Mouse (Mus musculus): ENCODE measurements around the gene Naglu. TPM values are rescaled to one million over a fixed set of nuclear protein-coding genes. Genes with fewer than 3 reads are reported as not detected.
"Not testable (repeated sequence)": the region's sequence is repeated elsewhere in the genome, so short reads cannot be mapped to it uniquely, and the experiment has no call there.

Naglu gene
- polyA plus RNA-seq, 1 experiment from 2014 or later = 12.7 TPM

- Histone ChIP-seq H3K27me3 (replicated peaks; ENCODE audit: control insufficient read depth, insufficient read depth, low read length) (no peaks in the 10 kb centered on the region), H3K9me3 (ENCODE audit: control insufficient read depth, low read length) (no peaks in the 10 kb centered on the region), H3K36me3 (ENCODE audit: control insufficient read depth, insufficient read depth, low read length) (peaks cover 26% of the 10 kb centered on the region), H3K4me2 (ENCODE audit: low read length) (peak overlapping the region; percentile 94), H3K27ac (ENCODE audit: low read depth) (peak overlapping the region; percentile 24), H3K9ac (ENCODE audit: low read length) (peak overlapping the region; percentile 73), H3K4me3 (ENCODE audit: low read depth, low read length) (peak overlapping the region; percentile 95), H3K4me1 (replicated peaks; ENCODE audit: control insufficient read depth, insufficient read depth, low read length) (peaks cover 20% of the 10 kb centered on the region)
- DNase-seq (ENCODE audit: low spot score) = peak; percentile 60
- peak; percentile 79 for ATAC-seq (replicated peaks; ENCODE audit: low FRiP score, low TSS enrichment, low read depth)
- 1% methylated on average over 39 of the region's 39 CpGs for WGBS
Measured at GRCm38 (mm10) chr11:101119131-101119760, 49.4 kb downstream of the Naglu start.

- peaks cover 30% of the 10 kb centered on the region for H3K36me3 ChIP-seq (ENCODE audit: control insufficient read depth, insufficient read depth, low read length)
- H3K9me3 ChIP-seq (ENCODE audit: control insufficient read depth, low read length) = no peaks in the 10 kb centered on the region
- H3K4me3 ChIP-seq (ENCODE audit: low read depth, low read length) = peak within 1 kb of the TSS; percentile 95
- WGBS = under 1% methylated on average over 61 of the region's 61 CpGs
- peak; percentile 96 for ATAC-seq (replicated peaks; ENCODE audit: low FRiP score, low TSS enrichment, low read depth)
- H3K4me2 ChIP-seq (ENCODE audit: low read length) = peak within 1 kb of the TSS; percentile 94
- peaks cover 20% of the 10 kb centered on the region for H3K4me1 ChIP-seq (replicated peaks; ENCODE audit: control insufficient read depth, insufficient read depth, low read length)
- H3K9ac ChIP-seq (ENCODE audit: low read length) = peak within 1 kb of the TSS; percentile 79
- no peaks in the 10 kb centered on the region for H3K27me3 ChIP-seq (replicated peaks; ENCODE audit: control insufficient read depth, insufficient read depth, low read length)
- H3K27ac ChIP-seq (ENCODE audit: low read depth) = peak within 1 kb of the TSS; percentile 79
- DNase-seq (ENCODE audit: low spot score) = peak; percentile 98
Measured at GRCm38 (mm10) chr11:101119761-101120544, 50.1 kb downstream of the Naglu start, which contains the start of the genes Retreg3 and Tubg1. Gene Retreg3, minus strand, starts transcription at chr11:101119893. Gene Tubg1, plus strand, starts transcription at chr11:101119938.

GRCm38 (mm10) chr11:101120545-101121188 is 50.9 kb downstream of the Naglu start:
- Histone ChIP-seq H3K4me3 (ENCODE audit: low read depth, low read length) (peak overlapping the region; percentile 95), H3K4me2 (ENCODE audit: low read length) (peak overlapping the region; percentile 77), H3K36me3 (ENCODE audit: control insufficient read depth, insufficient read depth, low read length) (peaks cover 35% of the 10 kb centered on the region), H3K9ac (ENCODE audit: low read length) (peak overlapping the region; percentile 79), H3K27me3 (replicated peaks; ENCODE audit: control insufficient read depth, insufficient read depth, low read length) (no peaks in the 10 kb centered on the region), H3K27ac (ENCODE audit: low read depth) (peak overlapping the region; percentile 79), H3K4me1 (replicated peaks; ENCODE audit: control insufficient read depth, insufficient read depth, low read length) (peaks cover 20% of the 10 kb centered on the region), H3K9me3 (ENCODE audit: control insufficient read depth, low read length) (no peaks in the 10 kb centered on the region)
- no peak for ATAC-seq (replicated peaks; ENCODE audit: low FRiP score, low TSS enrichment, low read depth)
- no peak for DNase-seq (ENCODE audit: low spot score)
- WGBS = 27% methylated on average over 19 of the region's 19 CpGs

GRCm38 (mm10) chr11:101124494-101124893 is 54.7 kb downstream of the Naglu start:
- not testable (repeated sequence) for H3K9me3 ChIP-seq (ENCODE audit: control insufficient read depth, low read length); H3K4me3 ChIP-seq (ENCODE audit: low read depth, low read length); ATAC-seq (replicated peaks; ENCODE audit: low FRiP score, low TSS enrichment, low read depth); H3K27me3 ChIP-seq (replicated peaks; ENCODE audit: control insufficient read depth, insufficient read depth, low read length); H3K4me1 ChIP-seq (replicated peaks; ENCODE audit: control insufficient read depth, insufficient read depth, low read length); H3K27ac ChIP-seq (ENCODE audit: low read depth); H3K9ac ChIP-seq (ENCODE audit: low read length); DNase-seq (ENCODE audit: low spot score); H3K4me2 ChIP-seq (ENCODE audit: low read length)
- WGBS = 94% methylated on average over 8 of the region's 8 CpGs
- H3K36me3 ChIP-seq (ENCODE audit: control insufficient read depth, insufficient read depth, low read length) = peaks cover 41% of the 10 kb centered on the region

- not testable (repeated sequence) for H3K9ac ChIP-seq (ENCODE audit: low read length); H3K27ac ChIP-seq (ENCODE audit: low read depth); H3K4me3 ChIP-seq (ENCODE audit: low read depth, low read length); ATAC-seq (replicated peaks; ENCODE audit: low FRiP score, low TSS enrichment, low read depth); H3K9me3 ChIP-seq (ENCODE audit: control insufficient read depth, low read length); DNase-seq (ENCODE audit: low spot score); H3K4me1 ChIP-seq (replicated peaks; ENCODE audit: control insufficient read depth, insufficient read depth, low read length); H3K4me2 ChIP-seq (ENCODE audit: low read length); H3K27me3 ChIP-seq (replicated peaks; ENCODE audit: control insufficient read depth, insufficient read depth, low read length)
- WGBS = 94% methylated on average over 9 of the region's 9 CpGs
- H3K36me3 ChIP-seq (ENCODE audit: control insufficient read depth, insufficient read depth, low read length) = peaks cover 41% of the 10 kb centered on the region
Measured at GRCm38 (mm10) chr11:101125008-101125407, 55.2 kb downstream of the Naglu start.

- Histone ChIP-seq H3K9ac (ENCODE audit: low read length) (no peak overlapping the region), H3K36me3 (ENCODE audit: control insufficient read depth, insufficient read depth, low read length) (peaks cover 41% of the 10 kb centered on the region), H3K9me3 (ENCODE audit: control insufficient read depth, low read length) (0 out of 2 replicates have a peak, but pooled peaks cover 4% of the 10 kb centered on the region), H3K4me2 (ENCODE audit: low read length) (no peak overlapping the region), H3K27me3 (replicated peaks; ENCODE audit: control insufficient read depth, insufficient read depth, low read length) (no peaks in the 10 kb centered on the region), H3K4me3 (ENCODE audit: low read depth, low read length) (no peak overlapping the region), H3K4me1 (replicated peaks; ENCODE audit: control insufficient read depth, insufficient read depth, low read length) (peaks cover 4% of the 10 kb centered on the region; the same call in 1 of the 2 replicates), H3K27ac (ENCODE audit: low read depth) (no peak overlapping the region)
- DNase-seq (ENCODE audit: low spot score) (no peak), ATAC-seq (replicated peaks; ENCODE audit: low FRiP score, low TSS enrichment, low read depth) (no peak)
- 56% methylated on average over 1 of the region's 1 CpGs for WGBS
Measured at GRCm38 (mm10) chr11:101127075-101127474, 57.3 kb downstream of the Naglu start.

Small RNAs within 50 kb of the gene (microRNA-seq; reads per million reads assigned to microRNA genes)
- 1.3 reads per million, percentile 13 among the genes with 10 or more reads in this experiment for gene Mir6928

Other genes with a start within 250 kb of the Naglu start
- gene Stat5b, start 219.3 kb upstream of the Naglu start, polyA plus RNA-seq (2014; fragmentation: Nextera tagmentation; extraction: Ambion mirVana) = 27.0 and 27.8 TPM in 2 replicates
- gene Stat5a, start 210.7 kb upstream of the Naglu start, polyA plus RNA-seq (2014; fragmentation: Nextera tagmentation; extraction: Ambion mirVana) = 5.3 and 5.5 TPM in 2 replicates
- gene Stat3, start 130.5 kb upstream of the Naglu start, polyA plus RNA-seq (2014; fragmentation: Nextera tagmentation; extraction: Ambion mirVana) = 36.6 and 42.9 TPM in 2 replicates
- gene Cavin1, start 99.1 kb upstream of the Naglu start, polyA plus RNA-seq (2014; fragmentation: Nextera tagmentation; extraction: Ambion mirVana) = 99.3 and 102 TPM in 2 replicates
- gene Atp6v0a1, start 60.6 kb upstream of the Naglu start, polyA plus RNA-seq (2014; fragmentation: Nextera tagmentation; extraction: Ambion mirVana) = 30.6 and 32.5 TPM in 2 replicates
- not detected in 2 replicates for gene Hsd17b1, start 8.4 kb downstream of the Naglu start, polyA plus RNA-seq (2014; fragmentation: Nextera tagmentation; extraction: Ambion mirVana)
- gene Coasy, start 12.6 kb downstream of the Naglu start, polyA plus RNA-seq (2014; fragmentation: Nextera tagmentation; extraction: Ambion mirVana) = 39.7 and 45.5 TPM in 2 replicates
- gene Mlx, start 17.3 kb downstream of the Naglu start, polyA plus RNA-seq (2014; fragmentation: Nextera tagmentation; extraction: Ambion mirVana) = 43.6 and 48.0 TPM in 2 replicates
- 29.1 and 38.1 TPM in 2 replicates for gene Psmc3ip, start 25.4 kb downstream of the Naglu start, polyA plus RNA-seq (2014; fragmentation: Nextera tagmentation; extraction: Ambion mirVana)
- 7.2 and 8.0 TPM in 2 replicates for gene Retreg3, start 49.9 kb downstream of the Naglu start, polyA plus RNA-seq (2014; fragmentation: Nextera tagmentation; extraction: Ambion mirVana)
- gene Tubg1, start 49.9 kb downstream of the Naglu start, polyA plus RNA-seq (2014; fragmentation: Nextera tagmentation; extraction: Ambion mirVana) = 71.2 and 73.8 TPM in 2 replicates
- 5.8 and 7.4 TPM in 2 replicates for gene Tubg2, start 85.9 kb downstream of the Naglu start, polyA plus RNA-seq (2014; fragmentation: Nextera tagmentation; extraction: Ambion mirVana)
- 1.2 and 1.4 TPM in 2 replicates for gene Cntnap1, start 100.5 kb downstream of the Naglu start, polyA plus RNA-seq (2014; fragmentation: Nextera tagmentation; extraction: Ambion mirVana)
- gene Plekhh3, start 101.3 kb downstream of the Naglu start, polyA plus RNA-seq (2014; fragmentation: Nextera tagmentation; extraction: Ambion mirVana) = 12.8 and 13.8 TPM in 2 replicates
- gene Ccr10, start 105.4 kb downstream of the Naglu start, polyA plus RNA-seq (2014; fragmentation: Nextera tagmentation; extraction: Ambion mirVana) = 0.23 TPM in 1 of 2 replicates, not detected in the other
- gene Ezh1, start 156.5 kb downstream of the Naglu start, polyA plus RNA-seq (2014; fragmentation: Nextera tagmentation; extraction: Ambion mirVana) = 20.2 and 21.8 TPM in 2 replicates
- 113 and 122 TPM in 2 replicates for gene Ramp2, start 176.0 kb downstream of the Naglu start, polyA plus RNA-seq (2014; fragmentation: Nextera tagmentation; extraction: Ambion mirVana)
- 143 and 150 TPM in 2 replicates for gene Vps25, start 183.7 kb downstream of the Naglu start, polyA plus RNA-seq (2014; fragmentation: Nextera tagmentation; extraction: Ambion mirVana)
- gene Wnk4, start 190.6 kb downstream of the Naglu start, polyA plus RNA-seq (2014; fragmentation: Nextera tagmentation; extraction: Ambion mirVana) = 12.6 and 14.4 TPM in 2 replicates
- 1.1 TPM in 2 replicates for gene Cntd1, start 209.0 kb downstream of the Naglu start, polyA plus RNA-seq (2014; fragmentation: Nextera tagmentation; extraction: Ambion mirVana)
- 260 and 265 TPM in 2 replicates for gene Coa3, start 209.1 kb downstream of the Naglu start, polyA plus RNA-seq (2014; fragmentation: Nextera tagmentation; extraction: Ambion mirVana)
- 141 and 155 TPM in 2 replicates for gene Becn1, start 232.3 kb downstream of the Naglu start, polyA plus RNA-seq (2014; fragmentation: Nextera tagmentation; extraction: Ambion mirVana)
- gene Psme3, start 246.2 kb downstream of the Naglu start, polyA plus RNA-seq (2014; fragmentation: Nextera tagmentation; extraction: Ambion mirVana) = 112 and 118 TPM in 2 replicates